Mouse (Mus musculus): ENCODE results near the gene Mylk. TPM values are rescaled to one million over a fixed set of nuclear protein-coding genes. Genes with fewer than 3 reads are reported as not detected.

The Mylk gene
- polyA plus RNA-seq, 1 experiment from 2014 or later, result 18.1 TPM

- ATAC-seq (ENCODE audit: low read depth) (no peak), DNase-seq (ENCODE audit: low spot score) (no peak)
- no peak overlapping the region for H3K9ac ChIP-seq (ENCODE audit: low read depth, low read length)
- no peak overlapping the region for H3K27ac ChIP-seq (replicated peaks; ENCODE audit: low read depth, low read length)
- no peaks in the 10 kb centered on the region for H3K27me3 ChIP-seq (replicated peaks; ENCODE audit: control insufficient read depth, insufficient read depth, low read length)
- no peaks in the 10 kb centered on the region for H3K9me3 ChIP-seq (ENCODE audit: control insufficient read depth, low read length)
- 91% methylated on average over 10 of the region's 10 CpGs for WGBS
- H3K4me3 ChIP-seq (ENCODE audit: low read depth, low read length), result no peak overlapping the region
- H3K4me2 ChIP-seq (ENCODE audit: low read depth, low read length), result no peak overlapping the region
- peaks cover 8% of the 10 kb centered on the region for H3K4me1 ChIP-seq (ENCODE audit: control insufficient read depth, insufficient read depth, low read length)
- peaks cover 8% of the 10 kb centered on the region; the same call in 1 of the 2 replicates for H3K36me3 ChIP-seq (ENCODE audit: control insufficient read depth, insufficient read depth, low read length)
Measured at GRCm38 (mm10) chr16:34953501-34953900, 208.5 kb downstream of the Mylk start.

GRCm38 (mm10) chr16:34957487-34958230 is 212.6 kb downstream of the Mylk start:
- WGBS, result 76% methylated on average over 8 of the region's 8 CpGs
- DNase-seq (ENCODE audit: low spot score), result no peak
- no peak for ATAC-seq (ENCODE audit: low read depth)
- peaks cover 45% of the 10 kb centered on the region for H3K4me1 ChIP-seq (ENCODE audit: control insufficient read depth, insufficient read depth, low read length)
- no peaks in the 10 kb centered on the region for H3K27me3 ChIP-seq (replicated peaks; ENCODE audit: control insufficient read depth, insufficient read depth, low read length)
- peaks cover 8% of the 10 kb centered on the region; the same call in 1 of the 2 replicates for H3K36me3 ChIP-seq (ENCODE audit: control insufficient read depth, insufficient read depth, low read length)
- H3K9ac ChIP-seq (ENCODE audit: low read depth, low read length), result no peak overlapping the region
- H3K4me3 ChIP-seq (ENCODE audit: low read depth, low read length), result no peak overlapping the region
- H3K27ac ChIP-seq (replicated peaks; ENCODE audit: low read depth, low read length), result peak overlapping the region; percentile 16
- no peaks in the 10 kb centered on the region for H3K9me3 ChIP-seq (ENCODE audit: control insufficient read depth, low read length)
- no peak overlapping the region for H3K4me2 ChIP-seq (ENCODE audit: low read depth, low read length)

GRCm38 (mm10) chr16:34958667-34959066 is 213.7 kb downstream of the Mylk start:
- Histone ChIP-seq H3K4me1 (ENCODE audit: control insufficient read depth, insufficient read depth, low read length) (peaks cover 45% of the 10 kb centered on the region), H3K27me3 (replicated peaks; ENCODE audit: control insufficient read depth, insufficient read depth, low read length) (no peaks in the 10 kb centered on the region), H3K36me3 (ENCODE audit: control insufficient read depth, insufficient read depth, low read length) (peaks cover 8% of the 10 kb centered on the region; the same call in 1 of the 2 replicates), H3K27ac (replicated peaks; ENCODE audit: low read depth, low read length) (peak overlapping the region; percentile 16), H3K4me2 (ENCODE audit: low read depth, low read length) (no peak overlapping the region), H3K4me3 (ENCODE audit: low read depth, low read length) (no peak overlapping the region), H3K9me3 (ENCODE audit: control insufficient read depth, low read length) (no peaks in the 10 kb centered on the region), H3K9ac (ENCODE audit: low read depth, low read length) (no peak overlapping the region)
- ATAC-seq (ENCODE audit: low read depth), result peak; percentile 77
- DNase-seq (ENCODE audit: low spot score), result peak; percentile 95
- WGBS, result 14% methylated on average over 9 of the region's 9 CpGs

- H3K36me3 ChIP-seq (ENCODE audit: control insufficient read depth, insufficient read depth, low read length), result peaks cover 8% of the 10 kb centered on the region; the same call in 1 of the 2 replicates
- no peak for DNase-seq (ENCODE audit: low spot score)
- H3K4me3 ChIP-seq (ENCODE audit: low read depth, low read length), result no peak overlapping the region
- H3K9me3 ChIP-seq (ENCODE audit: control insufficient read depth, low read length), result no peaks in the 10 kb centered on the region
- H3K27me3 ChIP-seq (replicated peaks; ENCODE audit: control insufficient read depth, insufficient read depth, low read length), result no peaks in the 10 kb centered on the region
- H3K9ac ChIP-seq (ENCODE audit: low read depth, low read length), result no peak overlapping the region; the same call in 1 of the 2 replicates
- peak overlapping the region; percentile 16 for H3K27ac ChIP-seq (replicated peaks; ENCODE audit: low read depth, low read length)
- peaks cover 45% of the 10 kb centered on the region for H3K4me1 ChIP-seq (ENCODE audit: control insufficient read depth, insufficient read depth, low read length)
- no peak overlapping the region for H3K4me2 ChIP-seq (ENCODE audit: low read depth, low read length)
- no peak for ATAC-seq (ENCODE audit: low read depth)
- WGBS, result 79% methylated on average over 5 of the region's 5 CpGs
Measured at GRCm38 (mm10) chr16:34959261-34959660, 214.3 kb downstream of the Mylk start.

- H3K27ac ChIP-seq (replicated peaks; ENCODE audit: low read depth, low read length), result 0 out of 2 replicates have a peak overlapping the region, but pooled peaks have one; percentile 16
- 0 out of 2 replicates have a peak, but pooled peaks cover under 1% of the 10 kb centered on the region for H3K36me3 ChIP-seq (ENCODE audit: control insufficient read depth, insufficient read depth, low read length)
- no peaks in the 10 kb centered on the region for H3K9me3 ChIP-seq (ENCODE audit: control insufficient read depth, low read length)
- H3K27me3 ChIP-seq (replicated peaks; ENCODE audit: control insufficient read depth, insufficient read depth, low read length), result no peaks in the 10 kb centered on the region
- H3K4me2 ChIP-seq (ENCODE audit: low read depth, low read length), result no peak overlapping the region
- no peak overlapping the region for H3K4me3 ChIP-seq (ENCODE audit: low read depth, low read length)
- H3K4me1 ChIP-seq (ENCODE audit: control insufficient read depth, insufficient read depth, low read length), result peaks cover 45% of the 10 kb centered on the region
- 71% methylated on average over 5 of the region's 5 CpGs for WGBS
- H3K9ac ChIP-seq (ENCODE audit: low read depth, low read length), result no peak overlapping the region
- DNase-seq (ENCODE audit: low spot score), result peak; percentile 15
- ATAC-seq (ENCODE audit: low read depth), result no peak
Measured at GRCm38 (mm10) chr16:34960243-34960642, 215.2 kb downstream of the Mylk start.

- no peak; the same call in 1 of the 2 replicates for ATAC-seq (ENCODE audit: low read depth)
- WGBS, result 53% methylated on average over 9 of the region's 9 CpGs
- Histone ChIP-seq H3K4me2 (ENCODE audit: low read depth, low read length) (no peak overlapping the region), H3K27me3 (replicated peaks; ENCODE audit: control insufficient read depth, insufficient read depth, low read length) (no peaks in the 10 kb centered on the region), H3K27ac (replicated peaks; ENCODE audit: low read depth, low read length) (peak overlapping the region; percentile 18; the same call in 1 of the 2 replicates), H3K36me3 (ENCODE audit: control insufficient read depth, insufficient read depth, low read length) (no peaks in the 10 kb centered on the region), H3K9ac (ENCODE audit: low read depth, low read length) (no peak overlapping the region), H3K4me3 (ENCODE audit: low read depth, low read length) (no peak overlapping the region), H3K4me1 (ENCODE audit: control insufficient read depth, insufficient read depth, low read length) (peaks cover 45% of the 10 kb centered on the region), H3K9me3 (ENCODE audit: control insufficient read depth, low read length) (no peaks in the 10 kb centered on the region)
- DNase-seq (ENCODE audit: low spot score), result no peak
Measured at GRCm38 (mm10) chr16:34960866-34961582, 216.0 kb downstream of the Mylk start.

GRCm38 (mm10) chr16:34962322-34962721 is 217.3 kb downstream of the Mylk start:
- Histone ChIP-seq H3K9ac (ENCODE audit: low read depth, low read length) (no peak overlapping the region), H3K27ac (replicated peaks; ENCODE audit: low read depth, low read length) (no peak overlapping the region), H3K4me2 (ENCODE audit: low read depth, low read length) (no peak overlapping the region), H3K36me3 (ENCODE audit: control insufficient read depth, insufficient read depth, low read length) (no peaks in the 10 kb centered on the region), H3K27me3 (replicated peaks; ENCODE audit: control insufficient read depth, insufficient read depth, low read length) (no peaks in the 10 kb centered on the region), H3K4me1 (ENCODE audit: control insufficient read depth, insufficient read depth, low read length) (peaks cover 45% of the 10 kb centered on the region), H3K4me3 (ENCODE audit: low read depth, low read length) (no peak overlapping the region), H3K9me3 (ENCODE audit: control insufficient read depth, low read length) (no peaks in the 10 kb centered on the region)
- DNase-seq (ENCODE audit: low spot score) (no peak), ATAC-seq (ENCODE audit: low read depth) (no peak)
- 63% methylated on average over 4 of the region's 4 CpGs for WGBS

- Histone ChIP-seq H3K4me3 (ENCODE audit: low read depth, low read length) (no peak overlapping the region), H3K9ac (ENCODE audit: low read depth, low read length) (no peak overlapping the region), H3K36me3 (ENCODE audit: control insufficient read depth, insufficient read depth, low read length) (no peaks in the 10 kb centered on the region), H3K4me1 (ENCODE audit: control insufficient read depth, insufficient read depth, low read length) (peaks cover 41% of the 10 kb centered on the region), H3K9me3 (ENCODE audit: control insufficient read depth, low read length) (no peaks in the 10 kb centered on the region), H3K27ac (replicated peaks; ENCODE audit: low read depth, low read length) (no peak overlapping the region), H3K27me3 (replicated peaks; ENCODE audit: control insufficient read depth, insufficient read depth, low read length) (no peaks in the 10 kb centered on the region), H3K4me2 (ENCODE audit: low read depth, low read length) (no peak overlapping the region)
- ATAC-seq (ENCODE audit: low read depth), result no peak
- no peak for DNase-seq (ENCODE audit: low spot score)
- WGBS, result 51% methylated on average over 4 of the region's 4 CpGs
Measured at GRCm38 (mm10) chr16:34963008-34963407, 218.0 kb downstream of the Mylk start.

Measured in embryonic facial prominence, embryonic 14.5 days (tissue).